ENCODE assay signal across 8 mouse cellular contexts in the genomic region with DNA sequence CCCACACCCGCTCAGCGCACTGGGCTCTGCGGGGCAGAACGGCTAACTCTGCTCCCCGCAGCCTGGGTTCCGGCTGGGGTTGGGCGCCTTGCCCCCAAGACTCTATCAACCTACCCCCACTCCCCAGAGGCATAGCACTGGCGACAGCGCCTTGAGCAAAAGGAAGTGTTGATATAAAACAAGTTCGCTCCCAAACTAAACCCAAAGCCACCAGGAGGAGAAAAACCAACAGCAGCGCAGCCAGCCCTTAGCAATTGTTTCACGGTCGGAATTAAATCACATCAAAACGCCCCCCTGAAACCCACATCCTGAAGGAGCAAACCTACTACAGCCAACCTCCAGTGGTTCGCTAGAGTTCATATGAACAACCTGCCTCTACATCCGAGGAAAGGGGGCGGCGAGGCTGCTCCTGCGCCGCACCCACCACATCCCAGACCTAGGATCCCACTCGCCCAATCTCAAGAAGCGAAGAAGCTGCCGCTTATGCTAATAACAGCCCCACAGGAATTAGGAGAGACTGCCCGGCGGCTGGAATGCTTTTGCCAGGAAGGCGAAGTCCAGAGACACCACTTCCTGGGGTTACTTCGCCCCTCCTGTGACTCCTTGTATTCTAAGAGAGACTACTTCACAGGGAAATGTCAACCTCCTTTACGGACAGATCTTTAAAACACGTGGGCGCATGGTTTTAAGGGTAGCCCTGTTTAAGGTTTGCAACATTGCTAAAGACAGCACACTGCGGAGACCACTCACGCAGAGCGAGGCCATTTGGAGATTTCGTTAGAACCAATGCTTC. TPM values are rescaled to one million over a fixed set of nuclear protein-coding genes. Genes with fewer than 3 reads are reported as not detected.
DNase-seq lines count a peak whose midpoint lies in the region; ATAC-seq lines count a peak whose summit lies in the region.

No protein-coding gene starts in this region.

- H3K4me1 ChIP-seq in liver, embryonic 11.5 days (replicated peaks; ENCODE audit: control insufficient read depth, insufficient read depth, low read length), result peaks cover 10% of the 10 kb centered on the region
- H3K4me1 ChIP-seq in liver, embryonic 12.5 days, result peaks cover 25% of the 10 kb centered on the region
- peaks cover 62% of the 10 kb centered on the region for H3K4me1 ChIP-seq in embryonic facial prominence, embryonic 10.5 days
- H3K4me1 ChIP-seq in hindbrain, embryonic 13.5 days (replicated peaks), result peaks cover 57% of the 10 kb centered on the region
- peaks cover 28% of the 10 kb centered on the region; the same call in 1 of the 2 replicates for H3K4me1 ChIP-seq in neural tube, embryonic 14.5 days (ENCODE audit: control insufficient read depth, insufficient read depth, low read length)

- ATAC-seq in liver, embryonic 11.5 days (replicated peaks; ENCODE audit: low FRiP score), result no peak
- no peak for ATAC-seq in liver, embryonic 12.5 days
- no peak for ATAC-seq in hindbrain, embryonic 13.5 days (ENCODE audit: low FRiP score)
- no peak for ATAC-seq in neural tube, embryonic 14.5 days (ENCODE audit: low read depth)

- no peak overlapping the region for H3K4me3 ChIP-seq in liver, embryonic 11.5 days (ENCODE audit: low read depth, low read length)
- no peak overlapping the region for H3K4me3 ChIP-seq in liver, embryonic 12.5 days
- peak overlapping the region; percentile 57 for H3K4me3 ChIP-seq in embryonic facial prominence, embryonic 10.5 days
- H3K4me3 ChIP-seq in hindbrain, embryonic 13.5 days, result peak overlapping the region; percentile 43
- no peak overlapping the region for H3K4me3 ChIP-seq in neural tube, embryonic 14.5 days (ENCODE audit: low read depth, low read length)

- no peaks in the 10 kb centered on the region for H3K9me3 ChIP-seq in liver, embryonic 11.5 days (ENCODE audit: control insufficient read depth, low read length)
- H3K9me3 ChIP-seq in liver, embryonic 12.5 days (replicated peaks), result no peaks in the 10 kb centered on the region
- no peaks in the 10 kb centered on the region for H3K9me3 ChIP-seq in embryonic facial prominence, embryonic 10.5 days
- no peaks in the 10 kb centered on the region for H3K9me3 ChIP-seq in hindbrain, embryonic 13.5 days
- H3K9me3 ChIP-seq in neural tube, embryonic 14.5 days (ENCODE audit: control insufficient read depth, low read length), result no peaks in the 10 kb centered on the region

- H3K27me3 ChIP-seq in liver, embryonic 11.5 days (replicated peaks; ENCODE audit: control insufficient read depth, insufficient read depth, low read length), result peaks cover 93% of the 10 kb centered on the region
- H3K27me3 ChIP-seq in liver, embryonic 12.5 days (replicated peaks), result peaks cover 96% of the 10 kb centered on the region
- H3K27me3 ChIP-seq in embryonic facial prominence, embryonic 10.5 days (replicated peaks; ENCODE audit: low read depth, poor library complexity, severe bottlenecking), result peaks cover 74% of the 10 kb centered on the region
- H3K27me3 ChIP-seq in hindbrain, embryonic 13.5 days, result peaks cover 91% of the 10 kb centered on the region
- H3K27me3 ChIP-seq in neural tube, embryonic 14.5 days (ENCODE audit: control insufficient read depth, insufficient read depth, low read length), result peaks cover 39% of the 10 kb centered on the region

- H3K4me2 ChIP-seq in liver, embryonic 11.5 days, result peak overlapping the region; percentile 59; the same call in 1 of the 2 replicates
- H3K4me2 ChIP-seq in liver, embryonic 12.5 days, result no peak overlapping the region
- peak overlapping the region; percentile 64 for H3K4me2 ChIP-seq in hindbrain, embryonic 13.5 days
- 0 out of 2 replicates have a peak overlapping the region, but pooled peaks have one; percentile 28 for H3K4me2 ChIP-seq in neural tube, embryonic 14.5 days (ENCODE audit: low read depth, low read length)

- H3K9ac ChIP-seq in liver, embryonic 11.5 days (ENCODE audit: low read depth, low read length), result no peak overlapping the region
- no peak overlapping the region for H3K9ac ChIP-seq in liver, embryonic 12.5 days
- no peak overlapping the region for H3K9ac ChIP-seq in hindbrain, embryonic 13.5 days
- H3K9ac ChIP-seq in neural tube, embryonic 14.5 days (replicated peaks; ENCODE audit: low read depth, low read length), result no peak overlapping the region

- H3K27ac ChIP-seq in liver, embryonic 11.5 days (ENCODE audit: low read depth, low read length), result no peak overlapping the region
- no peak overlapping the region for H3K27ac ChIP-seq in liver, embryonic 12.5 days
- peak overlapping the region; percentile 87 for H3K27ac ChIP-seq in embryonic facial prominence, embryonic 10.5 days (replicated peaks)
- 0 out of 2 replicates have a peak overlapping the region, but pooled peaks have one; percentile 8 for H3K27ac ChIP-seq in hindbrain, embryonic 13.5 days
- H3K27ac ChIP-seq in neural tube, embryonic 14.5 days (ENCODE audit: low read depth, low read length), result no peak overlapping the region

- WGBS in liver, embryonic 11.5 days, result 2% methylated on average over 34 of the region's 34 CpGs
- WGBS in liver, embryonic 12.5 days (ENCODE audit: insufficient replicate concordance), result 1% methylated on average over 34 of the region's 34 CpGs
- WGBS in embryonic facial prominence, embryonic 10.5 days, result under 1% methylated on average over 34 of the region's 34 CpGs
- WGBS in hindbrain, embryonic 13.5 days, result under 1% methylated on average over 34 of the region's 34 CpGs
- WGBS in neural tube, embryonic 14.5 days, result 2% methylated on average over 34 of the region's 34 CpGs

- no peaks in the 10 kb centered on the region for H3K36me3 ChIP-seq in liver, embryonic 11.5 days (ENCODE audit: control insufficient read depth, insufficient read depth, low read length)
- H3K36me3 ChIP-seq in liver, embryonic 12.5 days, result no peaks in the 10 kb centered on the region
- H3K36me3 ChIP-seq in embryonic facial prominence, embryonic 10.5 days (replicated peaks), result no peaks in the 10 kb centered on the region
- no peaks in the 10 kb centered on the region for H3K36me3 ChIP-seq in hindbrain, embryonic 13.5 days
- H3K36me3 ChIP-seq in neural tube, embryonic 14.5 days (ENCODE audit: control insufficient read depth, insufficient read depth, low read length), result no peaks in the 10 kb centered on the region

- peak; percentile 42 for DNase-seq in liver, embryonic 11.5 days (ENCODE audit: low spot score)
- peak; percentile 64 for DNase-seq in embryonic facial prominence, embryonic 10.5 days (ENCODE audit: low spot score)
- no peak for DNase-seq in adipocyte (ENCODE audit: low spot score)
- no peak for DNase-seq in urinary bladder, postnatal 36 days (ENCODE audit: low spot score in 2 of 2)
- no peak for DNase-seq in lung, postnatal 14 days

RNA-seq across cellular contexts. Expression of a gene that starts 2.8 kb away (rescaled TPM):
- polyA plus RNA-seq in liver, embryonic 11.5 days (2014; fragmentation: Nextera tagmentation; extraction: Ambion mirVana), result 4.0 and 5.0 TPM in 2 replicates
- 0.35 and 0.60 TPM in 2 replicates for polyA plus RNA-seq in liver, embryonic 12.5 days (2016; fragmentation: Nextera tagmentation; extraction: Ambion mirVana)
- polyA plus RNA-seq in embryonic facial prominence, embryonic 10.5 days (2016; fragmentation: Nextera tagmentation; extraction: Ambion mirVana), result 51.2 and 61.3 TPM in 2 replicates
- 13.5 and 13.6 TPM in 2 replicates for polyA plus RNA-seq in hindbrain, embryonic 13.5 days (2015; fragmentation: Nextera tagmentation; extraction: Ambion mirVana)
- 3.7 and 9.1 TPM in 2 replicates for polyA plus RNA-seq in neural tube, embryonic 14.5 days (2014; fragmentation: Nextera tagmentation; extraction: Ambion mirVana)

Comparison
In these comparisons a context has a peak if more than half of its experiments do, and no peak if none do; other contexts are left out.
1. DNase-seq: peak in liver, embryonic 11.5 days (single experiment) and embryonic facial prominence, embryonic 10.5 days (single experiment); none in adipocyte (single experiment), urinary bladder, postnatal 36 days (0 of 2) and lung, postnatal 14 days (single experiment).
2. H3K27ac ChIP-seq: peak in embryonic facial prominence, embryonic 10.5 days (single experiment) and hindbrain, embryonic 13.5 days (single experiment); none in liver, embryonic 11.5 days (single experiment), liver, embryonic 12.5 days (single experiment) and neural tube, embryonic 14.5 days (single experiment).
3. H3K4me3 ChIP-seq: peak in embryonic facial prominence, embryonic 10.5 days (single experiment) and hindbrain, embryonic 13.5 days (single experiment); none in liver, embryonic 11.5 days (single experiment), liver, embryonic 12.5 days (single experiment) and neural tube, embryonic 14.5 days (single experiment).